Mouse (Mus musculus): ENCODE data around the gene Tspan17. TPM values are rescaled to one million over a fixed set of nuclear protein-coding genes. Genes with fewer than 3 reads are reported as not detected.

The Tspan17 gene
- polyA plus RNA-seq, 1 experiment from 2014 or later, result 13.0 TPM

GRCm38 (mm10) chr13:54797356-54797755, 8.2 kb downstream of the Tspan17 start:
- H3K4me2 ChIP-seq (ENCODE audit: low read depth, low read length), result no peak overlapping the region
- H3K9ac ChIP-seq (ENCODE audit: low read depth, low read length), result no peak overlapping the region
- no peaks in the 10 kb centered on the region for H3K4me1 ChIP-seq (ENCODE audit: control insufficient read depth, insufficient read depth, low read length)
- ATAC-seq (ENCODE audit: low read depth) (no peak), DNase-seq (ENCODE audit: low spot score) (peak; percentile 34)
- peaks cover under 1% of the 10 kb centered on the region; the same call in 1 of the 2 replicates for H3K27me3 ChIP-seq (replicated peaks; ENCODE audit: control insufficient read depth, insufficient read depth, low read length)
- 27% methylated on average over 4 of the region's 4 CpGs for WGBS
- H3K36me3 ChIP-seq (ENCODE audit: control insufficient read depth, insufficient read depth, low read length), result no peaks in the 10 kb centered on the region
- no peak overlapping the region for H3K27ac ChIP-seq (replicated peaks; ENCODE audit: low read depth, low read length)
- no peaks in the 10 kb centered on the region for H3K9me3 ChIP-seq (ENCODE audit: control insufficient read depth, low read length)
- no peak overlapping the region for H3K4me3 ChIP-seq (ENCODE audit: low read depth, low read length)

- no peak overlapping the region for H3K4me2 ChIP-seq (ENCODE audit: low read depth, low read length)
- H3K27ac ChIP-seq (replicated peaks; ENCODE audit: low read depth, low read length), result no peak overlapping the region
- DNase-seq (ENCODE audit: low spot score), result no peak
- no peaks in the 10 kb centered on the region for H3K9me3 ChIP-seq (ENCODE audit: control insufficient read depth, low read length)
- no peak overlapping the region for H3K9ac ChIP-seq (ENCODE audit: low read depth, low read length)
- H3K36me3 ChIP-seq (ENCODE audit: control insufficient read depth, insufficient read depth, low read length), result no peaks in the 10 kb centered on the region
- H3K4me1 ChIP-seq (ENCODE audit: control insufficient read depth, insufficient read depth, low read length), result no peaks in the 10 kb centered on the region
- ATAC-seq (ENCODE audit: low read depth), result no peak
- no peaks in the 10 kb centered on the region; the same call in 1 of the 2 replicates for H3K27me3 ChIP-seq (replicated peaks; ENCODE audit: control insufficient read depth, insufficient read depth, low read length)
- no peak overlapping the region for H3K4me3 ChIP-seq (ENCODE audit: low read depth, low read length)
- WGBS, result 77% methylated on average over 16 of the region's 16 CpGs
These were observed 8.9 kb downstream of the Tspan17 start for GRCm38 (mm10) chr13:54797861-54798643.

GRCm38 (mm10) chr13:54798740-54799139, 9.6 kb downstream of the Tspan17 start:
- ATAC-seq (ENCODE audit: low read depth) (no peak), DNase-seq (ENCODE audit: low spot score) (no peak)
- Histone ChIP-seq H3K9ac (ENCODE audit: low read depth, low read length) (no peak overlapping the region), H3K4me1 (ENCODE audit: control insufficient read depth, insufficient read depth, low read length) (no peaks in the 10 kb centered on the region), H3K27me3 (replicated peaks; ENCODE audit: control insufficient read depth, insufficient read depth, low read length) (no peaks in the 10 kb centered on the region; the same call in 1 of the 2 replicates), H3K4me2 (ENCODE audit: low read depth, low read length) (no peak overlapping the region), H3K4me3 (ENCODE audit: low read depth, low read length) (no peak overlapping the region), H3K9me3 (ENCODE audit: control insufficient read depth, low read length) (no peaks in the 10 kb centered on the region), H3K36me3 (ENCODE audit: control insufficient read depth, insufficient read depth, low read length) (no peaks in the 10 kb centered on the region), H3K27ac (replicated peaks; ENCODE audit: low read depth, low read length) (no peak overlapping the region)
- 72% methylated on average over 10 of the region's 10 CpGs for WGBS

- Histone ChIP-seq H3K36me3 (ENCODE audit: control insufficient read depth, insufficient read depth, low read length) (no peaks in the 10 kb centered on the region), H3K4me2 (ENCODE audit: low read depth, low read length) (no peak overlapping the region), H3K4me3 (ENCODE audit: low read depth, low read length) (no peak overlapping the region), H3K9me3 (ENCODE audit: control insufficient read depth, low read length) (no peaks in the 10 kb centered on the region), H3K27ac (replicated peaks; ENCODE audit: low read depth, low read length) (no peak overlapping the region), H3K27me3 (replicated peaks; ENCODE audit: control insufficient read depth, insufficient read depth, low read length) (peaks cover 3% of the 10 kb centered on the region; the same call in 1 of the 2 replicates), H3K4me1 (ENCODE audit: control insufficient read depth, insufficient read depth, low read length) (no peaks in the 10 kb centered on the region), H3K9ac (ENCODE audit: low read depth, low read length) (no peak overlapping the region)
- DNase-seq (ENCODE audit: low spot score), result peak; percentile 78
- peak; percentile 37; the same call in 1 of the 2 replicates for ATAC-seq (ENCODE audit: low read depth)
- WGBS, result 15% methylated on average over 9 of the region's 9 CpGs
These were observed 10.5 kb downstream of the Tspan17 start for GRCm38 (mm10) chr13:54799701-54800100.

- ATAC-seq (ENCODE audit: low read depth), result no peak
- H3K4me2 ChIP-seq (ENCODE audit: low read depth, low read length), result no peak overlapping the region
- 49% methylated on average over 4 of the region's 4 CpGs for WGBS
- peaks cover 6% of the 10 kb centered on the region; the same call in 1 of the 2 replicates for H3K27me3 ChIP-seq (replicated peaks; ENCODE audit: control insufficient read depth, insufficient read depth, low read length)
- H3K36me3 ChIP-seq (ENCODE audit: control insufficient read depth, insufficient read depth, low read length), result no peaks in the 10 kb centered on the region
- H3K4me1 ChIP-seq (ENCODE audit: control insufficient read depth, insufficient read depth, low read length), result no peaks in the 10 kb centered on the region
- no peak overlapping the region for H3K4me3 ChIP-seq (ENCODE audit: low read depth, low read length)
- H3K9ac ChIP-seq (ENCODE audit: low read depth, low read length), result no peak overlapping the region
- DNase-seq (ENCODE audit: low spot score), result peak; percentile 43
- no peak overlapping the region for H3K27ac ChIP-seq (replicated peaks; ENCODE audit: low read depth, low read length)
- no peaks in the 10 kb centered on the region for H3K9me3 ChIP-seq (ENCODE audit: control insufficient read depth, low read length)
These were observed 11.0 kb downstream of the Tspan17 start for GRCm38 (mm10) chr13:54800206-54800605.

GRCm38 (mm10) chr13:54803010-54803409, 13.8 kb downstream of the Tspan17 start:
- 75% methylated on average over 6 of the region's 6 CpGs for WGBS
- ATAC-seq (ENCODE audit: low read depth) (no peak), DNase-seq (ENCODE audit: low spot score) (no peak)
- Histone ChIP-seq H3K36me3 (ENCODE audit: control insufficient read depth, insufficient read depth, low read length) (no peaks in the 10 kb centered on the region), H3K27ac (replicated peaks; ENCODE audit: low read depth, low read length) (no peak overlapping the region), H3K4me2 (ENCODE audit: low read depth, low read length) (no peak overlapping the region), H3K4me1 (ENCODE audit: control insufficient read depth, insufficient read depth, low read length) (no peaks in the 10 kb centered on the region), H3K9me3 (ENCODE audit: control insufficient read depth, low read length) (no peaks in the 10 kb centered on the region), H3K9ac (ENCODE audit: low read depth, low read length) (no peak overlapping the region), H3K27me3 (replicated peaks; ENCODE audit: control insufficient read depth, insufficient read depth, low read length) (peaks cover 20% of the 10 kb centered on the region), H3K4me3 (ENCODE audit: low read depth, low read length) (no peak overlapping the region)

GRCm38 (mm10) chr13:54805134-54805838, 16.1 kb downstream of the Tspan17 start:
- Histone ChIP-seq H3K27me3 (replicated peaks; ENCODE audit: control insufficient read depth, insufficient read depth, low read length) (peaks cover 20% of the 10 kb centered on the region), H3K36me3 (ENCODE audit: control insufficient read depth, insufficient read depth, low read length) (no peaks in the 10 kb centered on the region), H3K4me3 (ENCODE audit: low read depth, low read length) (no peak overlapping the region), H3K9ac (ENCODE audit: low read depth, low read length) (no peak overlapping the region), H3K4me2 (ENCODE audit: low read depth, low read length) (no peak overlapping the region), H3K4me1 (ENCODE audit: control insufficient read depth, insufficient read depth, low read length) (no peaks in the 10 kb centered on the region), H3K9me3 (ENCODE audit: control insufficient read depth, low read length) (no peaks in the 10 kb centered on the region), H3K27ac (replicated peaks; ENCODE audit: low read depth, low read length) (no peak overlapping the region)
- ATAC-seq (ENCODE audit: low read depth), result no peak
- DNase-seq (ENCODE audit: low spot score), result no peak
- 41% methylated on average over 20 of the region's 21 CpGs for WGBS

- no peak for DNase-seq (ENCODE audit: low spot score)
- Histone ChIP-seq H3K27ac (replicated peaks; ENCODE audit: low read depth, low read length) (no peak overlapping the region), H3K4me1 (ENCODE audit: control insufficient read depth, insufficient read depth, low read length) (no peaks in the 10 kb centered on the region), H3K9me3 (ENCODE audit: control insufficient read depth, low read length) (no peaks in the 10 kb centered on the region), H3K27me3 (replicated peaks; ENCODE audit: control insufficient read depth, insufficient read depth, low read length) (peaks cover 20% of the 10 kb centered on the region), H3K36me3 (ENCODE audit: control insufficient read depth, insufficient read depth, low read length) (no peaks in the 10 kb centered on the region), H3K9ac (ENCODE audit: low read depth, low read length) (no peak overlapping the region), H3K4me2 (ENCODE audit: low read depth, low read length) (no peak overlapping the region), H3K4me3 (ENCODE audit: low read depth, low read length) (no peak overlapping the region)
- ATAC-seq (ENCODE audit: low read depth), result no peak
- 26% methylated on average over 12 of the region's 13 CpGs for WGBS
These were observed 17.3 kb downstream of the Tspan17 start for GRCm38 (mm10) chr13:54806434-54806976.

All from embryonic facial prominence, embryonic 14.5 days (tissue).